Mouse (Mus musculus) liver, postnatal 0 days (tissue): ENCODE results near the gene Btbd9. TPM values are rescaled to one million over a fixed set of nuclear protein-coding genes. Genes with fewer than 3 reads are reported as not detected.

Experiments used
- ATAC-seq: fragments of 200-750 bp; cut with Nextera tagmentation; 2 replicates; pipeline ENCODE4 v1.8.0; 2017; ENCODE audit warnings: mild to moderate bottlenecking, moderate library complexity
- DNase-seq: peaks from one replicate; pipeline ENCODE4 v3.0.0-alpha.2; 2016
- H3K27ac ChIP-seq: fragments of 300-500 bp; sonication (generic); 2 replicates; pipeline ENCODE4 v1.5.1; 2014; ENCODE audit warnings: antibody characterized with exemption, moderate library complexity, mild to moderate bottlenecking, low read depth
- H3K27me3 ChIP-seq: fragments of 300-500 bp; sonication (generic); 2 replicates; pipeline ENCODE4 v1.6.1; 2014; ENCODE audit warnings: low read length, control low read depth, mixed read lengths; ENCODE audit not compliant: insufficient read depth
- H3K36me3 ChIP-seq: fragments of 300-500 bp; sonication (generic); replicated peaks from 2 replicates; pipeline ENCODE4 v1.6.1; 2014; ENCODE audit warnings: mild to moderate bottlenecking, control low read depth, low read length, moderate library complexity, mixed read lengths; ENCODE audit not compliant: insufficient read depth
- H3K4me1 ChIP-seq: fragments of 300-500 bp; sonication (generic); 2 replicates; pipeline ENCODE4 v1.6.1; 2014; ENCODE audit warnings: antibody characterized with exemption, mild to moderate bottlenecking, control low read depth; ENCODE audit not compliant: insufficient read depth
- H3K4me2 ChIP-seq: fragments of 300-500 bp; sonication (generic); 2 replicates; pipeline ENCODE4 v1.6.1; 2014; ENCODE audit warnings: low read depth, mild to moderate bottlenecking, low read length, moderate library complexity, mixed read lengths
- H3K4me3 ChIP-seq: fragments of 300-500 bp; sonication (generic); 2 replicates; pipeline ENCODE4 v1.5.1; 2014; ENCODE audit warnings: low read depth, low read length
- H3K9ac ChIP-seq: fragments of 300-500 bp; sonication (generic); replicated peaks from 2 replicates; pipeline ENCODE4 v1.6.1; 2014; ENCODE audit warnings: mild to moderate bottlenecking, moderate library complexity
- H3K9me3 ChIP-seq: fragments of 300-500 bp; sonication (generic); 2 replicates; pipeline ENCODE4 v1.6.1; 2016; ENCODE audit warnings: mild to moderate bottlenecking, control low read depth, low read length, mixed read lengths
- CTCF ChIP-seq: sonication (generic); IDR thresholded peaks from 2 replicates; pipeline ENCODE4 v1.5.1; 2016; ENCODE audit warnings: antibody characterized with exemption, low read depth
- EP300 ChIP-seq: IDR thresholded peaks from 2 replicates; pipeline ENCODE4 v1.6.1; 2016; ENCODE audit warnings: antibody characterized with exemption, low read depth, mild to moderate bottlenecking
- WGBS: fragments of 180-500 bp; shearing (Covaris S2); extraction: QIAGEN DNeasy Blood & Tissue Kit; methylation state at CpG from one replicate; pipeline ENCODE4 v1.1.7; 2014; ENCODE audit not compliant: insufficient replicate concordance; 5-methylcytosine and 5-hydroxymethylcytosine counted together
- polyA plus RNA-seq: library from polyadenylated mRNA; unstranded; fragments of >200 nt; fragmentation: Nextera tagmentation; extraction: Ambion mirVana; gene quantifications from 2 replicates; pipeline ENCODE4 v1.2.1, GENCODE M21; 2015

Gene Btbd9
- polyA plus RNA-seq, 1 experiment from 2014 or later, result 16.5 TPM

DNA sequence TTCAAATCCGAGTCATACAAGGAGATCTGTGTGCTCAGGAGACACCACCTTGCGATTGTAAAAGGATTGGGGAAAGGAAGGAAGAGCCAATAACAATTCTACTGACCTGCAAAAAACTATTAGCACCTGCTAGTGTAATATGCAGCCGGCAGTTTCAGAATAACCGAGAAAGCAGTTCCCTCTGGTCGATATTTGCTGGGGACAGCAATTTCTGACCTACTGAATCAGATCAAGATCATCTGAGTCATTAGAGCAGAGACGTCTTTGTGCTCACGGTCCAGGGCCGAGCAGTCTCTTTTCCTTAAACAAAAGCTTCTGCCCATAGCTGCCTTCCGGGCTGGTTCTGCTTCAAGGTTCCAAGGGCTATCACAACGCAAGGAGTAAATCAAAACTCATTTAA lies 269.1 kb downstream of the Btbd9 start:
- Histone ChIP-seq H3K9me3 (no peaks in the 10 kb centered on the region), H3K27me3 (no peaks in the 10 kb centered on the region), H3K4me3 (no peak overlapping the region), H3K9ac (no peak overlapping the region), H3K4me2 (no peak overlapping the region), H3K4me1 (no peaks in the 10 kb centered on the region), H3K27ac (no peak overlapping the region), H3K36me3 (no peaks in the 10 kb centered on the region)
- TF ChIP-seq EP300 (no peak), CTCF (no peak)
- DNase-seq (no peak), ATAC-seq (no peak)
- whole genome bisulfite sequencing, result 81% methylated on average over 10 of the region's 10 CpGs

GRCm38 (mm10) chr17:30304766-30305165 lies 271.5 kb downstream of the Btbd9 start:
- ATAC-seq (no peak), DNase-seq (no peak)
- Histone ChIP-seq H3K4me2 (no peak overlapping the region), H3K27me3 (no peaks in the 10 kb centered on the region), H3K4me1 (no peaks in the 10 kb centered on the region), H3K9ac (no peak overlapping the region), H3K9me3 (no peaks in the 10 kb centered on the region), H3K36me3 (no peaks in the 10 kb centered on the region), H3K4me3 (no peak overlapping the region), H3K27ac (no peak overlapping the region)
- 84% methylated on average over 2 of the region's 2 CpGs for WGBS
- TF ChIP-seq EP300 (no peak), CTCF (no peak)

DNA sequence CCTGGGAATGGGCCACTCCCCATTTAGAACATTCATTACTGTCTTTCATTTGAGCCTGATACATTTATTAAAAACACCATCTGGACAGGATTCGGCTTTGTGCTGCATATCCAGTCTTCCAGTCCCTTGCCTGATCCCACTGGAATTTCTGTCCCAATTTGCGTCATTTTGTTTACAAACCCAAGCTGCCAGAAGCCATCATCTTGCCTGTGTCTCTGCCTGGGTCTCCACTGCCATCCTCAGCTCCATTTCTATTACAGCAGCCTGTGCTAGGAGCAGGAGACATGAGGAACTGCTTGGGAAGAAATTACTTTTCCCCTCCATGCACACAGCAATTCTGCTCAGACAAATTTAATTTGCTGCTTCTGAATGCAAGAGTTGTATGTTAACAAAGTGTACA lies 274.9 kb downstream of the Btbd9 start:
- H3K9ac ChIP-seq, result no peak overlapping the region
- H3K36me3 ChIP-seq, result no peaks in the 10 kb centered on the region
- no peak for TF ChIP-seq CTCF
- no peak for TF ChIP-seq EP300
- no peaks in the 10 kb centered on the region for H3K9me3 ChIP-seq
- H3K4me2 ChIP-seq, result no peak overlapping the region
- H3K27me3 ChIP-seq, result no peaks in the 10 kb centered on the region
- WGBS, result 82% methylated on average over 2 of the region's 2 CpGs
- no peak overlapping the region for H3K4me3 ChIP-seq
- DNase-seq, result no peak
- no peak for ATAC-seq
- no peak overlapping the region for H3K27ac ChIP-seq
- no peaks in the 10 kb centered on the region for H3K4me1 ChIP-seq

DNA sequence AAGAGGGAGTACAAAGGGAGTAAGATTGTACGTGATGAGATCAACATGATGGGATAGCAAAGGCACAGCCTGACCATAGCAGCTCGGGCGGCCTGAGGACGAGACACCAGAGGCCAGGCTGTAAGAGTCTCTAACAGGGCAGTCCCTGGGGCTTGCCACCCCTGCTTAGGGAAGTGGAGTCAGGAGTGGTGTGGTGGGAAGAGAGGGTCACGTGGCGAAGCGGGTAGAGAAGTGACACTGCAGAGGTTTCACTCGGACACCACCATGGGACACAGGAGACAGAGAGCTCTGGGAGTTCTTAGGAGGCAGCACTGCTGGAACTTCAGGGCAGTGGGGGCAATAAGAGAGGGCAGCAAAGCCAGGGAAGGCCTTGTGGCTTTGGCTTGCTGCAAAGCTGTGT lies 278.9 kb downstream of the Btbd9 start:
- Histone ChIP-seq H3K9me3 (no peaks in the 10 kb centered on the region), H3K4me1 (no peaks in the 10 kb centered on the region), H3K36me3 (no peaks in the 10 kb centered on the region), H3K27ac (no peak overlapping the region), H3K4me2 (no peak overlapping the region), H3K27me3 (no peaks in the 10 kb centered on the region), H3K9ac (no peak overlapping the region), H3K4me3 (no peak overlapping the region)
- no peak for ATAC-seq
- WGBS, result 84% methylated on average over 8 of the region's 8 CpGs
- TF ChIP-seq CTCF, result no peak
- no peak for TF ChIP-seq EP300
- DNase-seq, result no peak

DNA sequence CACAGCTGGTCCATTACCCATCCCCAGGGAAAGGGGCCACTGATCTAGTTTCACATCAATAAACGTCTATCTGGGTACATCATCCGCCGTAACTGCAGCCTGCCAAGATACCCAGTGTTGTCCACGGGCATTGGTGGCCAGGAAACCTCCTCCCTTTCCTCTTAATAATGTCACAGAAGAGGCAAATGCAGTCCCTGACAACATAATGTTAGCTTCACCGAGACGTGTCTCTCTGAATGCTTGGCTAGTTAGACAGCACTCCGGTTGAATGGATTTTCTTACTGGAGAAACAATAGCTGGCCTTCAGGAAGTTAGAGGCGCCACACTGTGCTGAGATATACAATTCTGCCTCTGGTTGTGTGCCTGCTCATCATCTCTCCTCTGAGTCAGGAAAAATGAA lies 280.2 kb downstream of the Btbd9 start:
- ATAC-seq (no peak), DNase-seq (no peak)
- H3K27me3 ChIP-seq, result no peaks in the 10 kb centered on the region
- WGBS, result 81% methylated on average over 8 of the region's 8 CpGs
- no peaks in the 10 kb centered on the region for H3K9me3 ChIP-seq
- no peaks in the 10 kb centered on the region for H3K36me3 ChIP-seq
- H3K4me1 ChIP-seq, result no peaks in the 10 kb centered on the region
- TF ChIP-seq CTCF (no peak), EP300 (no peak)
- H3K9ac ChIP-seq, result no peak overlapping the region
- H3K4me3 ChIP-seq, result no peak overlapping the region
- H3K27ac ChIP-seq, result no peak overlapping the region
- H3K4me2 ChIP-seq, result no peak overlapping the region

GRCm38 (mm10) chr17:30292666-30293065 lies 283.6 kb downstream of the Btbd9 start:
- WGBS, result 80% methylated on average over 6 of the region's 6 CpGs
- TF ChIP-seq EP300, result no peak
- no peak for TF ChIP-seq CTCF
- DNase-seq, result no peak
- no peaks in the 10 kb centered on the region for H3K9me3 ChIP-seq
- no peaks in the 10 kb centered on the region for H3K36me3 ChIP-seq
- no peak overlapping the region for H3K4me2 ChIP-seq
- H3K4me3 ChIP-seq, result no peak overlapping the region
- ATAC-seq, result no peak
- H3K9ac ChIP-seq, result no peak overlapping the region
- no peaks in the 10 kb centered on the region for H3K27me3 ChIP-seq
- H3K4me1 ChIP-seq, result no peaks in the 10 kb centered on the region
- H3K27ac ChIP-seq, result no peak overlapping the region

GRCm38 (mm10) chr17:30285641-30286040 lies 290.6 kb downstream of the Btbd9 start:
- 83% methylated on average over 2 of the region's 2 CpGs for WGBS
- Histone ChIP-seq H3K27ac (no peak overlapping the region), H3K27me3 (no peaks in the 10 kb centered on the region), H3K36me3 (no peaks in the 10 kb centered on the region), H3K4me3 (no peak overlapping the region), H3K4me1 (peaks cover 1% of the 10 kb centered on the region; the same call in 1 of the 2 replicates), H3K9ac (no peak overlapping the region), H3K4me2 (no peak overlapping the region), H3K9me3 (no peaks in the 10 kb centered on the region)
- TF ChIP-seq EP300, result no peak
- ATAC-seq, result no peak
- no peak for DNase-seq
